Mouse (Mus musculus) heart, postnatal 4 days (tissue): ENCODE measurements around the gene Cdc42ep3. TPM values are rescaled to one million over a fixed set of nuclear protein-coding genes. Genes with fewer than 3 reads are reported as not detected.

Experiments
- DNase-seq: peaks from one replicate; pipeline ENCODE4 v3.0.0; 2021
- total RNA-seq, 2 experiments: library from RNA; stranded (reverse); gene quantifications; 2 replicates each; pipeline ENCODE4 v1.2.3; 2021

The Cdc42ep3 gene
- total RNA-seq, 2 experiments from 2014 or later: 46.1 to 47.5 TPM

DNA sequence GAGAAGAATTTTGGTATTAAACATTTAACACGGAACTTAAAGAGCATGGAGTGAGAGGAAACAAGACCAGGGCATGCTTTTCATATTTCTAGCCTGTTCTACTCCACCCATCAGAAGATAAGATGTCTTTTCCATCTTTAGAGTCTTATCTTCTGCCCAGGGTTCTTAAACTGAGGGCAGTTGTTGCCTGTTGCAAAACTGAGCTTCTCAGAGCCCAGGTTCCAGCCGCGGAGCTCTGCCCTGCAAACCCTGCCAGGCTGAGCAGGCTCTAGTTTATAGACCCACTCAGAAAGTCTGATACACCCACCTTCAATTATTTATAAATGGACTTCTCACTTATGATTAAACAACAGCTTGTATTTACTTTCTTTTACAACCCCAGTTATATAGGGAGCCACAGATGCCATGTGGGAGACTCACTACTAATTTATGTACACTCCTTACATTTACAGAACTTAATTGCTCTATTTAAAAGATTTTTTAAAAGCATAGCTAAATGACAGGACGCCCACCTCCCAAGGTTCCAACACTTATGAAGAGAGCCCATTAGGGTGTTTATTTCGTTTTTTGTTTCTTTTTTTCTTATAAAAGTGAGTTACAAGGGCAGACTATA lies 11.5 kb downstream of the Cdc42ep3 start:
- no peak for DNase-seq

- no peak for DNase-seq
These were observed 12.1 kb downstream of the Cdc42ep3 start for GRCm38 (mm10) chr17:79342639-79343333.

DNA sequence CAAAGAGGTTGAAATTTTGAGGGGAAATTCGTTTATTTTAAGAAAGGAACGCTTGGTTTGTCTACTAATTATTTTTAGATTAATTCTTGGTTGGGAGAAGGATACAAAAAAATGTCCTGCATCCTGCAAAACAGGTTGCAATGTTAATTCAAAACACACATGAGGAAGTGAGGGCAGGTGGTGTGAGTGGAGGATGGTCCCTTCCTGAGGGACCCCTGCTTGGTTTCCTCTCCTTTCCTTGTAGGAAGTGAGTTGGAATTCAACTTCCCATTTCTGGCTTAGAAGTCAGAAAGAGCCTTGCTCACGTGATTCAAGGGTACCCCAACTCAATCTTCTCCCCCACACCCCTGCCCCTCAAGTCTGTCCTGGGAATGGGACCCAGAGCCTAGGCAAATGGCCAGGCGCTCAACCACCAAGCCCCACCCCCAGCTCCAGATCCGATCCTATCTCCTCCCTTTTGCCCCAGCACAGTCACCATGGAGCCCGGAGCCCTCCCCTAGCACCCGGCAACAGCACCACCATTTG lies 12.9 kb downstream of the Cdc42ep3 start:
- no peak for DNase-seq

DNA sequence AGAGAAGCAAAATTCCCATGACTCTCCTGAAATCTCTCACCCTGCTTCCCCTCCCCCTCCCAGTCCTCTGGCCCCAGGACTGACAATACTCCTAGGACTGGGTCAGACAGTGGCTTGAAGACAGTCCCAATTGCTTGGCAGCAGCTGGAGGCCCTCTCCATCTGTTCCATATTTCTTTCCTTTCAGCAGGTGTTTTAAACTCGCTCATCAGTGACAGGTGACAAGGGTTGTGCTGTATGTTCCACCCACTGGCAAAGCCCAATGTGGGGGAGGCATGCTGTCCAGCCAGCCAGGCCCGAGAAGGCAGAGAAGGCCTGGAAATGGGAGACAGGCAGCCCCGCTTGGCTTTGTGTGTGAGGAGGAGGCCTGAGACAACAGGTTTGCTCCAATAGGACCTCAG lies 17.4 kb downstream of the Cdc42ep3 start:
- no peak for DNase-seq

DNA sequence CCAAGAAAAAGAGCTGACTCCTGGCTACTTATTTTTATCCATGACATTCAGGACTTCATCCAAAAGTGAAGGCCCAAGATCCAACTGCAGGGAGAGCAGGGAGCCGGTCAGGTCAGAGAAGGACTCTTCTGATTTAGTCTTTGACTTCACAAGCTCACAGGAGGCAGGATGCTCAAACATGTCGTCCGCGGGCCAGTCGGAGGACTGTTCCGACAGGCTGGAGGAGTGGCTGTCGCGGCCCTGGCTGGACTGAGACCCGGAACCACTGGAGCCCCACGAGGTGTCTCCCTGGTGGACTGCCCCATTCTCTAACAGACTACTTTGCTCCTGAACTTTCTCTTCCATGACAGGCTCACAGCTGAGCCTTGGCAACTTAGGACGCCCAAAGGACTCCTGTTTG lies 20.2 kb downstream of the Cdc42ep3 start:
- DNase-seq: peak; percentile 3

- DNase-seq: no peak
These were observed 21.2 kb downstream of the Cdc42ep3 start for GRCm38 (mm10) chr17:79333650-79334049.

GRCm38 (mm10) chr17:79332864-79333263 lies 22.0 kb downstream of the Cdc42ep3 start:
- DNase-seq: no peak

GRCm38 (mm10) chr17:79330397-79330796 lies 24.5 kb downstream of the Cdc42ep3 start:
- peak; percentile 1 for DNase-seq

DNA sequence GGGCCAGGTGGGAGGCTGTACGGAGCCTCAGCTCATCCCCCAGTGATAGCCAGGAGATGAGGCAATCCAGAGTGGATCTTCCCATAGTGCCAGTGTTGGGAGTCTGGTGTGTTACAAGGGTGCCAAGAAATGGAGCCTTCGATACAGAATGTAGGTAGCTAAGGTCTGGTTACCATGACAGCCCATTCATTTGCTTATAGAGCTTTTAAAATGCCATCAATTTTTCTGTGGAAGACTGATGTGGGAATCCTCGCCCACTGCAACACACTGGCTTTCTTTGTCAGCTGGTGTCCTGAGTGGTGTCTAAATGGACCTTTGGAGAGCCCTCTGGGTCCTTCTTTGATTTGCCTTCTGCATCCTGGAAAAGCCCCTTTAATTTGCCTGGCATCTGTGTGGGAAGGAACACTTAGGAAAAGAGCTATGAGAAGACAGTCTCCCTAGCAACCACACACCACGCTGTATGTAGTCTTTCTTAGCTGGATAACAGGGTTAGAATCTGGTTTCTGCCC lies 28.0 kb downstream of the Cdc42ep3 start:
- DNase-seq: peak; percentile 2

- DNase-seq: no peak
These were observed 37.7 kb downstream of the Cdc42ep3 start for GRCm38 (mm10) chr17:79317085-79317751.

- DNase-seq: no peak
These were observed 39.3 kb downstream of the Cdc42ep3 start for GRCm38 (mm10) chr17:79315415-79316094.

GRCm38 (mm10) chr17:79310465-79310864 lies 44.4 kb downstream of the Cdc42ep3 start:
- DNase-seq: no peak

- no peak for DNase-seq
These were observed 45.4 kb downstream of the Cdc42ep3 start for GRCm38 (mm10) chr17:79309506-79309905.

DNA sequence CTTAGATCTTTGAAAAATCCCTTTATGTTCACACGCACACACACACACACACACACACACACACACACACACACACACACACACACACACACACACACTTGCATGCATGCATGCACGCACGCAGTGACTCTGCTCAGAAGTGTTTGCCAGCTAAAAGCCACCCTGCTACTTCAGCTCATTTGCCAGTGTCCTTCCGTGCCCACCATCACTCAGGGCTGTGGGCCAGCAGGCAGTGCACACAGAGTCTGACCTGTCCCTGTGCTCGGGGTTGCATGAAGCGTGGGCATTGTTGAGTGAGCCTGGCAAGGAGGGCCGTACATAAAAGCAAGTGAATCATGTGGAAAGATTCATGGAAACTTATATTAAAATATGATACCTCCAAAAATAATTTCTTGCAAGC lies 49.2 kb downstream of the Cdc42ep3 start:
- no peak for DNase-seq

GRCm38 (mm10) chr17:79303744-79304497 lies 51.0 kb downstream of the Cdc42ep3 start:
- no peak for DNase-seq

GRCm38 (mm10) chr17:79303238-79303637 lies 51.7 kb downstream of the Cdc42ep3 start:
- no peak for DNase-seq

DNA sequence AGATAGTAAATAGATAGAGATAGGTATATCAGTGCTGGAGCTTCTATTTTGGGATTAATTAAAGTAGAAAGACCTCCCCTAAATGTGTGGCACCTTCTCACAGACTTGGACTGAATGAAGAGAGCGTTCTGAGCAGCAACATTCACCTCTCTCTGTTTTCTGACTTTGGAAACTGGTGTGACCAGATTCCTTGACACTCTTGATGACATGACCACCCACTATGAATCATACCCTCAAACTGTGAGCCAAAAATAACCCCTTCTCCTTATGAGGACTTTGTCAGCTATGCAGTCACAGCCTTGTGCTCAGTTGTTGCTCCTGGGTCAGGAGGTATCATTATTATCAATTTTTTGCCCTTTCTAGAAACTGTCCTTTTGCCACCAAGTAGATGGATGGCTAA lies 55.0 kb downstream of the Cdc42ep3 start:
- DNase-seq: no peak

DNA sequence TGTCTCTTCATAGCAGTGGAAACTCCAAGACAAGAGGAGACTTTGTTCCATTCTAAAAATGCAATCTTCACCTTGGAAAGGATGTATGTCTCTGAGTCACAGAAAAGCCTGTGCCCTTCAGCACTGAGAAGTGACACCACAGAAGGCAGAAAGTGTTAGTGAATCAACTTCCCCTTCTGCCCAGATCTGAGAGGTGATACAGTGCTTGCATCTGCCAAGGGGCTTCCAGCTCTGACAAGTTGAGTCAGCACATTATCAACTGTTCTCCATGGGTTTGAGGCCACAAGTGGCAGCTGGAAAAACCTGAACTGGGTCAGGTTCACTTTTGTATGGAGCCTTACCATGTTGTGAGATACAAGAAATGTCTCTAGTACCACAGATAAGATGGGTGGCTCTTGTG lies 55.9 kb downstream of the Cdc42ep3 start:
- no peak for DNase-seq

DNA sequence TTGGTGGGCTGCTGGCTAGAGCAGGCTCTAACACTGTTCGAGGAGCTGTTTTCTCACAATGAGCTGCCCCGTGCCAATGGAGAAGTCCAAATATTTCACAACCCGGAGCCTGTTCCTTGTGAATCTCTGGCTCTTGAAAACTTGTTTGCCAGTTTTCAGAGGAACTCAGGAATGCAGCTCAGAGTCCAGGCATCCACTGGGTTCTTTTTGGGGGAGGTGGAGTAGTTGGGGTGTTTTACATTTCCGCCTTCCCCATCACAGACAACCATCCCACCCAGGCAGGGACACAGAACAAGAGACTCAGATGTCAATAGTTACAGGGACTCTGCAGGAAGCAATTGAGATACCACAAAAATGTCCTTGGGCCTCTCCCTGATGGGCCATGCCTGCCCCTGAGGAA lies 59.0 kb downstream of the Cdc42ep3 start:
- no peak for DNase-seq

DNA sequence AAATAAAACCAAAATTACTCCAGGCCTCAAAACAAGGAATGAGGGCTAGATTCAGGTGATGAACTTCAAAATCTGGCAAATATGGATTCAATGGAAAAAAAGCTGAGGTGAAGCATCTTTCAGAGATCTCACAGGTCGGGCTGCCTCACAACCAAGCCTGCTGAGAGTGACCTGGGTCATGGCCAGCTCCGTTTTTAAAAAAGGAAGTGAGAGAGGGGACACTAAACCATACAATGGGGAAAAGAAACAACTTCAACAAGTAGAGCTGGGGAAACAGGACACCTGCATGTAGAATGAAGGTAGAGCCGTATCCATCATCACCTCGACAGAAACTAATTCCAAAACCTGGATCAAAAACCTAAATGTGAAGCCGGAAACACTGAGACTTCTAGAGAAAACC lies 63.2 kb downstream of the Cdc42ep3 start:
- no peak for DNase-seq

DNA sequence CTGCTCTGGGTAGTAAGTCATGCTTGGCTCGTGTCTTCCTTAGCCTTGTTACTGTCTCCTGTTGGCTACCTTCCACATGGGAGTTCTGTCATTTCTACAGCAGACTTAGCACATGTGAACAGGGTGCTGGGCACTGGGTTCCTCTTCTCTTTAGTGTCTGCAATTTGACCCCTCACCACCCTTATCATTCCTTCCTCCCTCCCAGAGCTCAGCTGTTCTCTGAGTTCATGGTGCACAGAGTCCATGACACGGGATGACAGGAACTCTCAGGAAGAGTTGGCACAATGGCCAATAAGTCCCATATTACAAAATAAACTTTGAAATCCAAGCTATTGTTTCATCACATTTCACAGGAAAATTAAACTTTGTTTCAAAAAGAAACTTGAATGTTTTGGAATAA lies 64.2 kb downstream of the Cdc42ep3 start:
- DNase-seq: no peak

- DNase-seq: no peak
These were observed 67.6 kb downstream of the Cdc42ep3 start for GRCm38 (mm10) chr17:79287302-79287701.
